Mouse (Mus musculus) neural tube, embryonic 15.5 days (tissue): ENCODE measurements at regions not wholly inside any gene's neighbourhood (a gene's known extent, or its start where the extent isn't known, plus 50 kb on each side); places are given as distances from the start of the nearest gene placed in this dataset.

Experiments
- ATAC-seq: fragments of 200-750 bp; cut with Nextera tagmentation; 2 replicates; pipeline ENCODE4 v1.8.0; 2017; ENCODE audit warnings: mild to moderate bottlenecking, moderate TSS enrichment, moderate library complexity; ENCODE audit not compliant: low FRiP score
- H3K27ac ChIP-seq: fragments of 300-500 bp; sonication (generic); replicated peaks from 2 replicates; pipeline ENCODE4 v1.5.1; 2015; ENCODE audit warnings: mild to moderate bottlenecking, inconsistent platforms
- H3K27me3 ChIP-seq: fragments of 300-500 bp; sonication (generic); replicated peaks from 2 replicates; pipeline ENCODE4 v1.6.1; 2015; ENCODE audit warnings: inconsistent platforms
- H3K36me3 ChIP-seq: fragments of 300-500 bp; sonication (generic); 2 replicates; pipeline ENCODE4 v1.6.1; 2015; ENCODE audit warnings: inconsistent platforms
- H3K4me1 ChIP-seq: fragments of 300-500 bp; sonication (generic); 2 replicates; pipeline ENCODE4 v1.6.1; 2015; ENCODE audit warnings: inconsistent platforms
- H3K4me2 ChIP-seq: fragments of 300-500 bp; sonication (generic); 2 replicates; pipeline ENCODE4 v1.6.1; 2015; ENCODE audit warnings: inconsistent platforms, mild to moderate bottlenecking, moderate library complexity
- H3K4me3 ChIP-seq: fragments of 300-500 bp; sonication (generic); replicated peaks from 2 replicates; pipeline ENCODE4 v1.5.1; 2015; ENCODE audit warnings: mild to moderate bottlenecking, inconsistent platforms
- H3K9ac ChIP-seq: fragments of 300-500 bp; sonication (generic); replicated peaks from 2 replicates; pipeline ENCODE4 v1.6.1; 2015; ENCODE audit warnings: mild to moderate bottlenecking, inconsistent platforms
- H3K9me3 ChIP-seq: fragments of 300-500 bp; sonication (generic); replicated peaks from 2 replicates; pipeline ENCODE4 v1.6.1; 2016; ENCODE audit warnings: inconsistent platforms
- WGBS: fragments of 180-500 bp; shearing (Covaris S2); methylation state at CpG from one replicate; pipeline ENCODE4 v1.1.7; 2015; ENCODE audit warnings: mixed read lengths; 5-methylcytosine and 5-hydroxymethylcytosine counted together

- Histone ChIP-seq H3K4me3 (no peak overlapping the region), H3K36me3 (no peaks in the 10 kb centered on the region), H3K4me2 (no peak overlapping the region), H3K9me3 (no peaks in the 10 kb centered on the region), H3K27me3 (no peaks in the 10 kb centered on the region), H3K9ac (no peak overlapping the region), H3K4me1 (no peaks in the 10 kb centered on the region), H3K27ac (no peak overlapping the region)
- no peak for ATAC-seq
- 63% methylated on average over 1 of the region's 1 CpGs for WGBS
Observed at GRCm38 (mm10) chr3:56236163-56236562, 52.7 kb upstream of the Nbea start.
